9 mouse cellular contexts compared by ENCODE assay signal in the genomic region with DNA sequence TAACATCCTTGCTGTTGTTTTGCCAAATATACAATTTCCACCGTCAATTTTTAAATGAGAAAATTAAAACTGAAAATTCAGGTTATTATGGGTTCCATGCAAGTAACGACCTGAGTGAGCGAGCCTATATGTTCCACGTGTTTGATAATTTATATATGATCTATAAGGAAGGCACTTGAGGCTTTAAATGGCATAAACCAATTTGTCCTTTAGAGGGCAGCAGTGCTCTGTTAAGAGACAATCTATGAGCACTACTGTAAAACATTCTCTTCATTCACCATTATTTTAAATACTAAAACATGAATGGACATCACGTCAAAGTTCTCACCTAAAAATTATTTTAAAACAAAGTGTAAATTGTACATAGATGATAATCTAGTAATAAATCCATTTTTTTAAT. TPM values are rescaled to one million over a fixed set of nuclear protein-coding genes. Genes with fewer than 3 reads are reported as not detected.
DNase-seq lines count a peak whose midpoint lies in the region; ATAC-seq lines count a peak whose summit lies in the region.
"Had no signal": no experiment of that assay in that cellular context is flagged by ENCODE, and none has a peak within 500 bp of the region (broad histone marks: within the 10 kb centered on the region; RNA-seq: fewer than 3 reads in every experiment).

No protein-coding gene starts in this region.

- H3K9ac ChIP-seq in heart, embryonic 12.5 days: no peak overlapping the region
- no peak overlapping the region for H3K9ac ChIP-seq in forebrain, embryonic 16.5 days (replicated peaks; ENCODE audit: low read depth, low read length)
- H3K9ac ChIP-seq: limb, embryonic 15.5 days had no signal

- no peak for ATAC-seq in heart, embryonic 12.5 days (ENCODE audit: insufficient number of reproducible peaks, low FRiP score)
- 0 out of 2 replicates have a peak, but pooled peaks have one; percentile 50 for ATAC-seq in forebrain, embryonic 16.5 days

- no peaks in the 10 kb centered on the region for H3K9me3 ChIP-seq in heart, embryonic 12.5 days (replicated peaks)
- no peaks in the 10 kb centered on the region for H3K9me3 ChIP-seq in forebrain, embryonic 16.5 days (ENCODE audit: control insufficient read depth, low read length)
- H3K9me3 ChIP-seq: limb, embryonic 15.5 days had no signal

- no peak overlapping the region for H3K27ac ChIP-seq in heart, embryonic 12.5 days (ENCODE audit: poor library complexity, severe bottlenecking)
- H3K27ac ChIP-seq in forebrain, embryonic 16.5 days (ENCODE audit: low read length): no peak overlapping the region
- H3K27ac ChIP-seq: limb, embryonic 15.5 days had no signal

- WGBS in heart, embryonic 12.5 days: 16% methylated on average over 5 of the region's 5 CpGs
- WGBS in forebrain, embryonic 16.5 days: 13% methylated on average over 5 of the region's 5 CpGs

- no peaks in the 10 kb centered on the region for H3K27me3 ChIP-seq in heart, embryonic 12.5 days (replicated peaks)
- H3K27me3 ChIP-seq in forebrain, embryonic 16.5 days (replicated peaks; ENCODE audit: control insufficient read depth, insufficient read depth, low read length): no peaks in the 10 kb centered on the region
- H3K27me3 ChIP-seq: limb, embryonic 15.5 days had no signal

- peaks cover 16% of the 10 kb centered on the region; the same call in 1 of the 2 replicates for H3K4me1 ChIP-seq in heart, embryonic 12.5 days (replicated peaks)
- H3K4me1 ChIP-seq in forebrain, embryonic 16.5 days (replicated peaks; ENCODE audit: control insufficient read depth, insufficient read depth, low read length): no peaks in the 10 kb centered on the region
- H3K4me1 ChIP-seq: limb, embryonic 15.5 days had no signal

- no peak overlapping the region for H3K4me2 ChIP-seq in heart, embryonic 12.5 days
- no peak overlapping the region for H3K4me2 ChIP-seq in forebrain, embryonic 16.5 days (ENCODE audit: low read length)
- H3K4me2 ChIP-seq: limb, embryonic 15.5 days had no signal

- DNase-seq in heart, postnatal 4 days: peak; percentile 32
- peak; percentile 54 for DNase-seq in A20 (ENCODE audit: low read depth, low spot score)
- peak; percentile 58 for DNase-seq in MN1 (ENCODE audit: low spot score)
- DNase-seq in lung, postnatal 25 days (ENCODE audit: low spot score): peak; percentile 55
- DNase-seq in yolk sac, embryonic 10.5 days (ENCODE audit: low spot score): no peak
- DNase-seq in urinary bladder, postnatal 14 days (ENCODE audit: low spot score): no peak

- H3K4me3 ChIP-seq in heart, embryonic 12.5 days: no peak overlapping the region
- no peak overlapping the region for H3K4me3 ChIP-seq in forebrain, embryonic 16.5 days (replicated peaks; ENCODE audit: low read length)
- H3K4me3 ChIP-seq: limb, embryonic 15.5 days had no signal

- no peaks in the 10 kb centered on the region; the same call in 1 of the 2 replicates for H3K36me3 ChIP-seq in heart, embryonic 12.5 days
- H3K36me3 ChIP-seq in forebrain, embryonic 16.5 days (ENCODE audit: control insufficient read depth, insufficient read depth): no peaks in the 10 kb centered on the region
- H3K36me3 ChIP-seq: limb, embryonic 15.5 days had no signal

RNA-seq across cellular contexts. Expression of gene Tfpi, which starts 22.5 kb away (rescaled TPM):
- total RNA-seq in heart, postnatal 4 days (2021): 10 to 100 TPM; 62.0 to 64.4 TPM
- 78.8 and 80.0 TPM in 2 replicates for polyA plus RNA-seq in heart, embryonic 12.5 days (2016; fragmentation: Nextera tagmentation; extraction: Ambion mirVana)
- 11.8 and 17.9 TPM in 2 replicates for polyA plus RNA-seq in forebrain, embryonic 16.5 days (2015; fragmentation: Nextera tagmentation; extraction: Ambion mirVana)

RNA-seq across cellular contexts. Expression of gene Calcrl, which starts 28.8 kb away (rescaled TPM):
- 10 to 100 TPM; 37.2 to 41.6 TPM for total RNA-seq in heart, postnatal 4 days (2021)
- polyA plus RNA-seq in heart, embryonic 12.5 days (2016; fragmentation: Nextera tagmentation; extraction: Ambion mirVana): 65.1 and 69.5 TPM in 2 replicates
- 5.8 and 8.2 TPM in 2 replicates for polyA plus RNA-seq in forebrain, embryonic 16.5 days (2015; fragmentation: Nextera tagmentation; extraction: Ambion mirVana)

Comparison
In these comparisons a context has a peak if more than half of its experiments do, and no peak if none do; other contexts are left out.
1. DNase-seq: peak in heart, postnatal 4 days (single experiment), A20 (single experiment), MN1 (single experiment) and lung, postnatal 25 days (single experiment); none in yolk sac, embryonic 10.5 days (single experiment) and urinary bladder, postnatal 14 days (single experiment).